Mouse (Mus musculus) midbrain, embryonic 16.5 days (tissue): ENCODE results near the gene Cngb1. TPM values are rescaled to one million over a fixed set of nuclear protein-coding genes. Genes with fewer than 3 reads are reported as not detected.

Experiments used
- ATAC-seq: fragments of 200-750 bp; cut with Nextera tagmentation; 2 replicates; pipeline ENCODE4 v1.8.0; 2017; ENCODE audit warnings: moderate TSS enrichment
- H3K27ac ChIP-seq: fragments of 300-500 bp; sonication (generic); 2 replicates; pipeline ENCODE4 v1.5.1; 2014; ENCODE audit warnings: mild to moderate bottlenecking, low read length, mixed read lengths
- H3K27me3 ChIP-seq: fragments of 300-500 bp; sonication (generic); 2 replicates; pipeline ENCODE4 v1.6.1; 2014; ENCODE audit warnings: low read depth, low read length, mixed read lengths; ENCODE audit not compliant: control insufficient read depth, insufficient read depth
- H3K36me3 ChIP-seq: fragments of 300-500 bp; sonication (generic); 2 replicates; pipeline ENCODE4 v1.6.1; 2014; ENCODE audit warnings: mild to moderate bottlenecking, low read length, moderate library complexity, mixed read lengths; ENCODE audit not compliant: control insufficient read depth, insufficient read depth
- H3K4me1 ChIP-seq: fragments of 300-500 bp; sonication (generic); 2 replicates; pipeline ENCODE4 v1.6.1; 2014; ENCODE audit warnings: mild to moderate bottlenecking, low read length, mixed read lengths; ENCODE audit not compliant: control insufficient read depth, insufficient read depth
- H3K4me2 ChIP-seq: fragments of 300-500 bp; sonication (generic); 2 replicates; pipeline ENCODE4 v1.6.1; 2014; ENCODE audit warnings: mild to moderate bottlenecking, low read length, mixed read lengths
- H3K4me3 ChIP-seq: fragments of 300-500 bp; sonication (generic); 2 replicates; pipeline ENCODE4 v1.5.1; 2014; ENCODE audit warnings: low read depth, mild to moderate bottlenecking, low read length, moderate library complexity, mixed read lengths
- H3K9ac ChIP-seq: fragments of 300-500 bp; sonication (generic); 2 replicates; pipeline ENCODE4 v1.6.1; 2014; ENCODE audit warnings: low read depth, low read length, mixed read lengths
- H3K9me3 ChIP-seq: fragments of 300-500 bp; sonication (generic); replicated peaks from 2 replicates; pipeline ENCODE4 v1.6.1; 2014; ENCODE audit warnings: mild to moderate bottlenecking, low read length, mixed read lengths; ENCODE audit not compliant: control insufficient read depth, poor library complexity, severe bottlenecking
- WGBS: fragments of 180-500 bp; shearing (Covaris S2); extraction: QIAGEN DNeasy Blood & Tissue Kit; methylation state at CpG from one replicate; pipeline ENCODE4 v1.1.7; 2014; 5-methylcytosine and 5-hydroxymethylcytosine counted together
- polyA plus RNA-seq: library from polyadenylated mRNA; unstranded; fragments of >200 nt; fragmentation: Nextera tagmentation; extraction: Ambion mirVana; gene quantifications from 2 replicates; pipeline ENCODE4 v1.2.1, GENCODE M21; 2015

The Cngb1 gene
- polyA plus RNA-seq, 1 experiment from 2014 or later: 0.51 TPM

DNA sequence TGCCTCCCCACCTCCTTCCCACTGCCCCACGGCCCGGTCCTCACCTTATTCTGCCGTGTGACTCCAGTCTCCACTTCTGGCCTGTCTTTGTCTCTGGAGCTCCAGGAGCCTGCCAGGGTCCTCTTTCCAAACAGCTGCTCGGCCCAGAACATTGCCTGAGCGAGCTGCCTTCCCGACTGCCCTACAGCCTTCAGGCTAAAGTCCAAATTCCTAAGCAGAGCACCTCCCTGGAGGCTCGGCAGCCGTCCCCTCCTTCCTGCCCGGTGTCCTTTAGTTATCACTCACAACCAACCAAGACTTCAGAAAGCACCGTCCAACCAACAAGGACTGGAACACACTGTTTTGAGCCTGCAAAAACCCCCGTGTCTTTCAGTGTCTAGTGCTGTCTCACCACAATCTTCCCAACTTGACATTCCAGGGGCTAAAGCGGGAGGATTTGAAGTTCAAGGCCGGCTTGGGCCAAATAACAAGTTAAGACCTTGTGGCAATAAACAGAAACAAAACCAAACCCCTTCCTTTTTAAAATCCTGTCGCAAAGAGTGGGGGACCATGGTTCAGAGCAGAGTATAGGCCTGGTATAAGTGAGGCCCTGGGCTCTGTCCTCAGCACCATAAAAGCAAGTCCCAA lies 103.6 kb downstream of the Cngb1 start, which contains the start of gene Kifc3:
Gene Kifc3, minus strand, starts transcription at position 164 of the 627 bp plus-strand sequence.
- 69% methylated on average over 14 of the region's 14 CpGs for WGBS
- no peak for ATAC-seq

DNA sequence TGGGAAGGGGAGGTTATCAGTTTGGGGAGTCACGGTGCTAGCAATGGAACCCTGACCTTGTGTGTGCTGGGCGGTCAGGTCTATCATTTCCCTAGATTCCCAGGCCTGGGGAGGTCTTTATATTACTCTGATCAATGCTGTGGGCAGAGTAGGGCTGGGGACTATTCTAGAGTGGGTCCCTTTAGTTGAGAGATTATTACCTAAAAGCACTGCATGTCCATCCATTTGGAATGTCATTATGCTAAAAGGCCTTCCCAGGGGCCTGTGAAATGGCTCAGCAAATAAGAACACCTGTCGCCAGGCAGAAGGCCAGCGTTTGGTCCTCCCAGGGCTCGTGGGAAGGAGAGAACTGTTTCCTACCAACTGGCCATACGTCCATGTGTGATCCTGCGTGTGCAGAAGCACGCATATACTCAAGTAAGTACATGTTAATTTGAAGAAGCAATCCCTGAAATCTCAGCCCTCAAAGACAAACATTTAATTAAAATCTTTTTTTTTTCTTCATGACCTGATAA lies 104.3 kb downstream of the Cngb1 start:
- no peak for ATAC-seq
- WGBS: 67% methylated on average over 8 of the region's 8 CpGs
- H3K4me3 ChIP-seq: no peak overlapping the region
- 0 out of 2 replicates have a peak, but pooled peaks cover 3% of the 10 kb centered on the region for H3K4me1 ChIP-seq
- H3K9ac ChIP-seq: no peak overlapping the region
- no peak overlapping the region for H3K27ac ChIP-seq
- H3K27me3 ChIP-seq: no peaks in the 10 kb centered on the region
- H3K4me2 ChIP-seq: no peak overlapping the region
- no peaks in the 10 kb centered on the region for H3K36me3 ChIP-seq
- H3K9me3 ChIP-seq: no peaks in the 10 kb centered on the region

More for the DNA sequence above, 103.6 kb downstream of the Cngb1 start, which contains the start of gene Kifc3:
- no peaks in the 10 kb centered on the region for H3K27me3 ChIP-seq
- no peak within 1 kb of the TSS for H3K4me3 ChIP-seq
- 0 out of 2 replicates have a peak, but pooled peaks cover 3% of the 10 kb centered on the region for H3K4me1 ChIP-seq
- no peak within 1 kb of the TSS for H3K27ac ChIP-seq
- no peaks in the 10 kb centered on the region for H3K9me3 ChIP-seq
- no peaks in the 10 kb centered on the region for H3K36me3 ChIP-seq
- no peak within 1 kb of the TSS for H3K9ac ChIP-seq
- H3K4me2 ChIP-seq: no peak within 1 kb of the TSS

DNA sequence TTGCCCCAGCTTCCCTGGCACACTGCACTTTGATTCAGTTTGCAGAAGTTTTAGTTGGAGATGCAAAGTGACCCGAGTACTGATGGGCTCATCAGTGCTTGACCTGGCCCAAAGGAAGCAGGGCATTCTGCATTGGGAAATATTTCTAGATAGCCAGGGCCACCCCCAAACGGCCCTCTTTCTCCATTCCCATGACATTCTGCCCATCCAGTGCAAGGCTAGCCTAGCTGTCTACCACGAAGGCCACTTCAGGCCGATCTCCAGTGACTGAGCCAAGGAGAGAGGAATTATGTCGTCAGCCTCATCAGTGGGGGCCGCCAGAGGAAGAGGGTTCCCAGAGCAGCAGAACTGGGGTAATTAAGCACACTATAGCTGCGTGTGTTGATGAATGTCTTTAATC lies 104.9 kb downstream of the Cngb1 start:
- Histone ChIP-seq H3K27me3 (no peaks in the 10 kb centered on the region), H3K4me1 (0 out of 2 replicates have a peak, but pooled peaks cover 3% of the 10 kb centered on the region), H3K27ac (no peak overlapping the region), H3K36me3 (no peaks in the 10 kb centered on the region), H3K4me3 (no peak overlapping the region), H3K9ac (no peak overlapping the region), H3K9me3 (no peaks in the 10 kb centered on the region), H3K4me2 (no peak overlapping the region)
- ATAC-seq: no peak
- WGBS: 64% methylated on average over 7 of the region's 7 CpGs

- no peak overlapping the region for H3K27ac ChIP-seq
- no peak overlapping the region for H3K9ac ChIP-seq
- H3K9me3 ChIP-seq: no peaks in the 10 kb centered on the region
- H3K36me3 ChIP-seq: no peaks in the 10 kb centered on the region
- no peaks in the 10 kb centered on the region for H3K27me3 ChIP-seq
- no peak overlapping the region for H3K4me3 ChIP-seq
- WGBS: 82% methylated on average over 9 of the region's 9 CpGs
- ATAC-seq: no peak
- H3K4me1 ChIP-seq: 0 out of 2 replicates have a peak, but pooled peaks cover 3% of the 10 kb centered on the region
- no peak overlapping the region for H3K4me2 ChIP-seq
Measured at GRCm38 (mm10) chr8:95200001-95200405, 106.4 kb downstream of the Cngb1 start.

DNA sequence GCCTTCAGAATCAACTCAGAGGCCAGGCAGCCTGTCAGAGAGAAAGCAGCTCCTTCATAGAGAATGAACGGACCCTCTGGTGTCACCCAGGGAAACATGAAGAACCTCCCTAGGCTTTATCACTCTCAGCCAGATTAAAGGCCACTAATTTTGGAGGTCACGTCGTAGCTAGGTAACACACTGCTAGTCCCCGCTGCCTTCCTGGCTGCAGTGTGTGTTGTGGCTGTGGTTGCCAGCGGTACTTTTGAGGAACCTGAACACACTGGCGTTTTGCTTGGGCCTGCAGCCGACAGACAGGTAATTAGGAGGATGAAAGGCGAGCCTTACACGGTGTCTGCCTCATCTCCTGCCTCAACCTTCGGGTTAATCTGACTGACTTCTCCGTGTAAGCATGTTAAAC lies 110.7 kb downstream of the Cngb1 start:
- no peak overlapping the region for H3K27ac ChIP-seq

DNA sequence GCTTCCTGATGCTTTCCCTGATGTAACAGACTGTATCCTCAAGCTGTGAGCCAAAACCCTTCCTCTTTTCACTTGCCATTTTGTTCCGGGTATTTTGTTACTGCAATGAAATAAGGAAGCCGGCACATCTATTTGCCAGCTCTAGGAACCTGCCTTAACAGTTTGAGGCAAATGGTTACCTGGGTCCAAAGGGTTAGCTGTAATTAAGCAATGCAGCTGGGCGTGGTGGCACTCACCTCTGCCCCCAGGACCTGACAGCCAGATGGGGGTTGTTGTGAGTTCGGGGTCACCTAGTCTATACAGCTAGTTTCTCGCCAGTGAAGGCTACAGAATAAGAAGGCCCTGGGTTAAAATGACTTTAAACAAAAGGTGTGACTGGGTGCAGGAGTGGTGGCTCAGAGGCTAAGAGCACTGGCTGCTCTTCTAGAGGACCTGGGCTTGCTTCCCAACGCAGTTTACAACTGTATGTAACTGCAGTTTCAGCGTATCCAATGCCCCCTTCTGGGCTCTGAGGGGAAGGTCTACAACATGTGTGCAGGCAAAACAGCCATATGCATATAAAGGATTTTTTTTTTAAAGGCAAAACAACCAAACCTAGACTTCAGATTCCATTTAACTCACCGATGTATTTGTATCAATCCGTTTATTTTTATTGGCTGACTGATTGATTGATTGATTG lies 114.7 kb downstream of the Cngb1 start:
- no peak overlapping the region for H3K27ac ChIP-seq
- no peak overlapping the region for H3K4me2 ChIP-seq
- no peaks in the 10 kb centered on the region for H3K36me3 ChIP-seq
- H3K27me3 ChIP-seq: no peaks in the 10 kb centered on the region
- 89% methylated on average over 9 of the region's 9 CpGs for WGBS
- no peaks in the 10 kb centered on the region for H3K9me3 ChIP-seq
- H3K4me3 ChIP-seq: no peak overlapping the region
- no peaks in the 10 kb centered on the region for H3K4me1 ChIP-seq
- no peak overlapping the region for H3K9ac ChIP-seq
- no peak for ATAC-seq

More for the DNA sequence above, 110.7 kb downstream of the Cngb1 start:
- H3K4me2 ChIP-seq: no peak overlapping the region
- ATAC-seq: no peak
- no peaks in the 10 kb centered on the region for H3K36me3 ChIP-seq
- WGBS: 73% methylated on average over 11 of the region's 11 CpGs
- no peaks in the 10 kb centered on the region for H3K9me3 ChIP-seq
- no peak overlapping the region for H3K4me3 ChIP-seq
- no peak overlapping the region for H3K9ac ChIP-seq
- no peaks in the 10 kb centered on the region for H3K4me1 ChIP-seq
- no peaks in the 10 kb centered on the region for H3K27me3 ChIP-seq

Other genes starting within 250 kb of the Cngb1 start
- gene Katnb1, start 225.4 kb downstream of the Cngb1 start, polyA plus RNA-seq: 43.4 and 50.2 TPM in 2 replicates
- gene Kifc3, start 103.8 kb downstream of the Cngb1 start, polyA plus RNA-seq: 28.2 and 31.1 TPM in 2 replicates
- gene Tepp, start 4.0 kb upstream of the Cngb1 start, polyA plus RNA-seq: 2.7 and 2.8 TPM in 2 replicates
- 16.2 and 17.5 TPM in 2 replicates for gene Zfp319, start 25.4 kb upstream of the Cngb1 start, polyA plus RNA-seq
- 35.5 and 38.2 TPM in 2 replicates for gene Usb1, start 25.7 kb upstream of the Cngb1 start, polyA plus RNA-seq
- gene Mmp15, start 45.7 kb upstream of the Cngb1 start, polyA plus RNA-seq: 14.1 and 14.4 TPM in 2 replicates
- gene Cfap20, start 128.3 kb upstream of the Cngb1 start, polyA plus RNA-seq: 122 and 128 TPM in 2 replicates
- gene Csnk2a2, start 183.5 kb upstream of the Cngb1 start, polyA plus RNA-seq: 6.8 and 8.3 TPM in 2 replicates
- 2.4 and 2.7 TPM in 2 replicates for gene Ccdc113, start 227.5 kb upstream of the Cngb1 start, polyA plus RNA-seq